Mouse (Mus musculus) midbrain, embryonic 10.5 days (tissue): ENCODE measurements around the gene Irf5. TPM values are rescaled to one million over a fixed set of nuclear protein-coding genes. Genes with fewer than 3 reads are reported as not detected.
"Not testable (repeated sequence)": the region's sequence is repeated elsewhere in the genome, so short reads cannot be mapped to it uniquely, and the experiment has no call there.

ENCODE experiments used
- DNase-seq: peaks from one replicate; pipeline ENCODE4 v3.0.0-alpha.2; 2017; ENCODE audit warnings: low spot score
- H3K27ac ChIP-seq: fragments of 300-500 bp; sonication (generic); replicated peaks from 2 replicates; pipeline ENCODE4 v1.5.1; 2016; ENCODE audit warnings: mild to moderate bottlenecking
- H3K27me3 ChIP-seq: fragments of 300-500 bp; sonication (generic); 2 replicates; pipeline ENCODE4 v1.6.1; 2016; ENCODE audit warnings: low read depth, mild to moderate bottlenecking; ENCODE audit not compliant: poor library complexity, severe bottlenecking
- H3K36me3 ChIP-seq: fragments of 300-500 bp; sonication (generic); 2 replicates; pipeline ENCODE4 v1.6.1; 2016; ENCODE audit warnings: mild to moderate bottlenecking, moderate library complexity
- H3K4me1 ChIP-seq: fragments of 300-500 bp; sonication (generic); 2 replicates; pipeline ENCODE4 v1.6.1; 2016
- H3K4me3 ChIP-seq: fragments of 300-500 bp; sonication (generic); 2 replicates; pipeline ENCODE4 v1.5.1; 2016; ENCODE audit warnings: mild to moderate bottlenecking, moderate library complexity
- H3K9me3 ChIP-seq: fragments of 300-500 bp; sonication (generic); replicated peaks from 2 replicates; pipeline ENCODE4 v1.6.1; 2016; ENCODE audit warnings: mild to moderate bottlenecking
- WGBS: fragments of 180-500 bp; shearing (Covaris S2); methylation state at CpG from one replicate; pipeline ENCODE4 v1.1.7; 2016; 5-methylcytosine and 5-hydroxymethylcytosine counted together
- polyA plus RNA-seq: library from polyadenylated mRNA; unstranded; fragments of >200 nt; fragmentation: Nextera tagmentation; extraction: Ambion mirVana; gene quantifications from 2 replicates; pipeline ENCODE4 v1.2.1, GENCODE M21; 2016

Gene Irf5
- polyA plus RNA-seq, 1 experiment from 2014 or later, result 2.2 TPM

GRCm38 (mm10) chr6:29529444-29529820 is 3.0 kb downstream of the Irf5 start:
- DNase-seq, result no peak
- WGBS, result 23% methylated on average over 2 of the region's 2 CpGs
- Histone ChIP-seq H3K4me1 (peaks cover 31% of the 10 kb centered on the region), H3K27ac (no peak overlapping the region), H3K36me3 (no peaks in the 10 kb centered on the region), H3K9me3 (no peaks in the 10 kb centered on the region), H3K27me3 (peaks cover 71% of the 10 kb centered on the region), H3K4me3 (no peak overlapping the region)

- H3K27ac ChIP-seq, result no peak overlapping the region
- H3K9me3 ChIP-seq, result no peaks in the 10 kb centered on the region
- peaks cover 65% of the 10 kb centered on the region for H3K27me3 ChIP-seq
- H3K4me3 ChIP-seq, result no peak overlapping the region
- 67% methylated on average over 4 of the region's 4 CpGs for WGBS
- DNase-seq, result no peak
- H3K4me1 ChIP-seq, result peaks cover 31% of the 10 kb centered on the region
- no peaks in the 10 kb centered on the region for H3K36me3 ChIP-seq
Measured at GRCm38 (mm10) chr6:29530050-29530449, 3.6 kb downstream of the Irf5 start.

DNA sequence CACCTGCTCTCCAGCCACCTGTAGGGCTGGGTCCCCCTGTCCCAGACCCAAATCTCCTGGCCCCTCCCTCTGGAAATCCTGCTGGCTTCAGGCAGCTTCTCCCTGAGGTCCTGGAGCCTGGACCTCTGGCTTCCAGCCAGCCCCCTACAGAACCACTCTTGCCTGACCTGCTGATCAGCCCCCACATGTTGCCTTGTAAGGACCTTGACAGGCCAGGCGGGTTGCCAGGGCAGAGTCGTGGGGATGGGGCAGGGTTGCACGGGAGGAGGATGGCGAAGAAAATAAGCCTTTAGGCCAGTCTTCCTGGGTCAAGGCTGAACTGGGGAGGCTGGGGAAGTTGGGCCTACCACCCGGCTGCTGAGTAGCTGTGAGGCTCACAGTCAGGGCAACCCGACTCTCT is 8.9 kb downstream of the Irf5 start:
- Histone ChIP-seq H3K4me3 (no peak overlapping the region), H3K4me1 (no peaks in the 10 kb centered on the region), H3K9me3 (no peaks in the 10 kb centered on the region), H3K36me3 (peaks cover 22% of the 10 kb centered on the region), H3K27me3 (peaks cover 12% of the 10 kb centered on the region), H3K27ac (no peak overlapping the region)
- no peak for DNase-seq
- WGBS, result 75% methylated on average over 6 of the region's 6 CpGs

DNA sequence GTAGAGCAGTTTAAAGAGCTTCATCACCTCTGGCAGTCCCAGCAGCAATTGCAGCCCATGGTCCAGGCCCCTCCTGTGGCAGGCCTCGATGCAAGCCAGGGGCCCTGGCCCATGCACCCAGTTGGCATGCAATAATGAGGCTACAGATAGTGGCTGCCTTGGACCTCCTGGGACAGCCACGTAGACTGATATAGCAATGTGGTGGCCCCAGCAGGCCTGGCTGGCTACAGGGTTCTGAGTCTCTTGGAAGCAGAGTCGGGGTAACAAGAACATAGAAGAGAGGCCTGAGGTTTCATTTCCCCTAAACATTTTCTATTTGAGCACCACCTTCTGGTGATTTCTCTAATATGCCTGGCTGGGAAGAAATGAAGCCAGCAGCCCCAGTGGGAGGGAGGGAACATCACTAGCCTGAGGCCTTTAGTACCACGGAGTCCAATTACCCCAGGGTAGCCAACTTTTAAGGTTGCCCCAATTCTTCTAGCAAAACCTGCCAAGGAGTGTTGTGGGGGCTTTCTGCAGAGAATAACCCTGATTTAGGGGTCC is 10.3 kb downstream of the Irf5 start:
- Histone ChIP-seq H3K4me1 (no peaks in the 10 kb centered on the region), H3K27ac (no peak overlapping the region), H3K9me3 (no peaks in the 10 kb centered on the region), H3K4me3 (no peak overlapping the region), H3K27me3 (no peaks in the 10 kb centered on the region), H3K36me3 (peaks cover 33% of the 10 kb centered on the region)
- WGBS, result 82% methylated on average over 4 of the region's 4 CpGs
- DNase-seq, result no peak

GRCm38 (mm10) chr6:29537221-29537620 is 10.8 kb downstream of the Irf5 start:
- Histone ChIP-seq H3K36me3 (peaks cover 38% of the 10 kb centered on the region), H3K27me3 (no peaks in the 10 kb centered on the region)
- WGBS, result 83% methylated on average over 3 of the region's 3 CpGs

GRCm38 (mm10) chr6:29539502-29539901 is 13.1 kb downstream of the Irf5 start:
- no peaks in the 10 kb centered on the region for H3K27me3 ChIP-seq
- H3K4me3 ChIP-seq, result no peak overlapping the region
- peaks cover 61% of the 10 kb centered on the region for H3K36me3 ChIP-seq
- 94% methylated on average over 8 of the region's 8 CpGs for WGBS
- H3K4me1 ChIP-seq, result no peaks in the 10 kb centered on the region
- H3K27ac ChIP-seq, result no peak overlapping the region
- H3K9me3 ChIP-seq, result no peaks in the 10 kb centered on the region
- DNase-seq, result no peak

More at GRCm38 (mm10) chr6:29537221-29537620, 10.8 kb downstream of the Irf5 start:
- H3K27ac ChIP-seq, result no peak overlapping the region
- no peaks in the 10 kb centered on the region for H3K4me1 ChIP-seq
- no peak for DNase-seq
- no peaks in the 10 kb centered on the region for H3K9me3 ChIP-seq
- H3K4me3 ChIP-seq, result no peak overlapping the region

DNA sequence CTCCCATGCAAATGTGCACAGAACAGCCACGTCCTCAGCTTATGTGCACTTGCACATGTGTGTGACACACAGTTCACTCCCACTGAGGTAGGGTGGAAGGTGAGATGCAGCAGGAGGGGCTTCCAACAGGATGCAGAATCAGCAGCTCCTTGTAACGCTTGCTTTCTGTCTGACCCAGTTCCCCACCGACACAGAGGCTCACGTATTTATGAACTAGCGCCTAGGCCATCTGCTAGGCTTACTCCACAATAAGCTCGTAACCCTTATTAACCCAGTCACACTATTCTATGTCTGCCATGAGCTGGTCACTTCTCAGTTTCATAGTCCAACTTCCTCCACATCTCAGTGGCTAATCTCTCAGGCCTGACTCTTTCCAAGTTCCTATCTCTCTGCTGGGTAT is 13.8 kb downstream of the Irf5 start:
- Histone ChIP-seq H3K36me3 (peaks cover 68% of the 10 kb centered on the region), H3K4me1 (no peaks in the 10 kb centered on the region), H3K4me3 (no peak overlapping the region), H3K27me3 (no peaks in the 10 kb centered on the region), H3K27ac (no peak overlapping the region), H3K9me3 (peaks cover 3% of the 10 kb centered on the region; the same call in 1 of the 2 replicates)
- 95% methylated on average over 6 of the region's 6 CpGs for WGBS
- DNase-seq, result no peak

DNA sequence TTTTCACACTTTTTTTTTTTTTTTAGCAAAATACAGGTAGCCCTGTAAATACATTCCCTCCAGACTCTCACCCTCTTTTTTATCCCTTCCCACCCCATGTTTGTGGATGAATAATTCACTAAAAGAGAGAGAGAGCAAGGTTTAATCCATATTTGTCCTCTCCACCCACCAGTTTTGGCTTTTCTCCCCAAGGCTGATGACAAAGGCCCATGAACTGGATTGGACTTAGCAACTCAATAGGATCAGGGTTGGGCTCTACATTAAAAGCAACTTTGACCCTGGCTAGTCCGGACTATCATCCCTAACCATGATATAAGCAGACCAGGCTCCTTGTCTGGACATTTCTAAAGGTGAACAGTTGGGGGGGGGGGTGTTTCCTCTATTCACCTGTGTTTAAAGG is 14.5 kb downstream of the Irf5 start:
- Histone ChIP-seq H3K27me3 (no peaks in the 10 kb centered on the region), H3K4me1 (no peaks in the 10 kb centered on the region), H3K27ac (no peak overlapping the region), H3K4me3 (no peak overlapping the region), H3K36me3 (peaks cover 75% of the 10 kb centered on the region), H3K9me3 (peaks cover 4% of the 10 kb centered on the region; the same call in 1 of the 2 replicates)
- WGBS, result 90% methylated on average over 1 of the region's 1 CpGs
- no peak for DNase-seq

- Histone ChIP-seq H3K4me3 (no peak overlapping the region), H3K27me3 (no peaks in the 10 kb centered on the region), H3K36me3 (peaks cover 97% of the 10 kb centered on the region), H3K9me3 (peaks cover 4% of the 10 kb centered on the region; the same call in 1 of the 2 replicates), H3K27ac (no peak overlapping the region), H3K4me1 (no peaks in the 10 kb centered on the region)
- DNase-seq, result no peak
- 96% methylated on average over 2 of the region's 2 CpGs for WGBS
Measured at GRCm38 (mm10) chr6:29545611-29546010, 19.2 kb downstream of the Irf5 start.

GRCm38 (mm10) chr6:29547582-29547981 is 21.2 kb downstream of the Irf5 start:
- Histone ChIP-seq H3K9me3 (peaks cover 4% of the 10 kb centered on the region; the same call in 1 of the 2 replicates), H3K4me1 (no peaks in the 10 kb centered on the region), H3K36me3 (peaks cover 99% of the 10 kb centered on the region)

DNA sequence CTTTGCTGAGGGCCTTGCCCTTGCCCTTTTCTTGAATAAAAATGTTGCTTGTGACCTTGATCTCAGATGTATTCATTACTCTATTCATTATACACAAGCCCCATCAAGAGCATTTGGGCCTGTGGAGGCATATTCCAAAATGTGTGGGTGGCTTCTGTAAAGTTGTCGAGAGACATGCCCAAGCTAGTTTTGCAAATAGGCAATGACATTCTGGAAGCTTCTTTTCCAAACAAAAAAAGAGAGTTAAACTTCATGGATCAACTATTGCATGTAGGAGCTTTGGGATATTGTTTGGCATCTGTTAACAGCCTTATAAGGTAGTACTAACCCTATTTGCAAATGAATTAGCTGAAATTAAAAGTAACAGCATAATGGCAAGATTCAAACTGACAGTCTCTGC is 21.7 kb downstream of the Irf5 start:
- Histone ChIP-seq H3K27ac (no peak overlapping the region), H3K36me3 (peaks cover 99% of the 10 kb centered on the region), H3K27me3 (no peaks in the 10 kb centered on the region), H3K9me3 (peaks cover 4% of the 10 kb centered on the region; the same call in 1 of the 2 replicates), H3K4me1 (no peaks in the 10 kb centered on the region), H3K4me3 (no peak overlapping the region)
- 100% methylated on average over 1 of the region's 1 CpGs for WGBS
- DNase-seq, result no peak

More at GRCm38 (mm10) chr6:29547582-29547981, 21.2 kb downstream of the Irf5 start:
- DNase-seq, result no peak
- Histone ChIP-seq H3K27ac (no peak overlapping the region), H3K27me3 (no peaks in the 10 kb centered on the region), H3K4me3 (no peak overlapping the region)

GRCm38 (mm10) chr6:29552526-29552925 is 26.1 kb downstream of the Irf5 start:
- peaks cover 99% of the 10 kb centered on the region for H3K36me3 ChIP-seq
- H3K9me3 ChIP-seq, result no peaks in the 10 kb centered on the region
- WGBS, result 93% methylated on average over 2 of the region's 2 CpGs

DNA sequence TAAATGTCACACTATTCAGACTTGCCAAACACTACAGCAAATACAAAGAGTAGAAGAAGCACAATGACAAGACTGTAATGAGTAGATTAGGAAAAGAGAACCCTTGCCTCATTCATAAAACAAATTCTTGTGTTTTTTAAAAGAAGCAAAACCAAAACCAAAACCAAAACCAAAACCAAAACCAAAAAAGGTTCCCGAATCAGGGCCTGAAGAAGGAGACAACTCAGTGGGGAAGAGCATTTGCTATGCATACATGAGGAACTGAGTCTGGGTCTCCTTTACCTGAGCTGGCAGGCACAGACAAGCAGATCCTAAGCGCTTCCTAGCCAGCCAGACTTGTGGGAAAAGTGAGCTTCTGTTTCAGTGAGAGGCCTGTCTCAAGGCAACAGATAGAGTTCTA is 30.7 kb downstream of the Irf5 start:
- Histone ChIP-seq H3K27ac (no peak overlapping the region), H3K4me1 (no peaks in the 10 kb centered on the region), H3K9me3 (no peaks in the 10 kb centered on the region), H3K27me3 (no peaks in the 10 kb centered on the region), H3K36me3 (peaks cover 99% of the 10 kb centered on the region), H3K4me3 (no peak overlapping the region)
- WGBS, result 97% methylated on average over 2 of the region's 2 CpGs
- no peak for DNase-seq

More at GRCm38 (mm10) chr6:29552526-29552925, 26.1 kb downstream of the Irf5 start:
- no peak for DNase-seq
- Histone ChIP-seq H3K27ac (no peak overlapping the region), H3K4me3 (no peak overlapping the region), H3K4me1 (no peaks in the 10 kb centered on the region), H3K27me3 (no peaks in the 10 kb centered on the region)

GRCm38 (mm10) chr6:29576388-29576787 is 50.0 kb downstream of the Irf5 start:
- not testable (repeated sequence) for DNase-seq, H3K9me3 ChIP-seq
- 84% methylated on average over 3 of the region's 3 CpGs for WGBS

More at GRCm38 (mm10) chr6:29576388-29576787, 50.0 kb downstream of the Irf5 start:
- H3K27ac ChIP-seq, H3K4me3 ChIP-seq, H3K27me3 ChIP-seq, H3K4me1 ChIP-seq: not testable (repeated sequence)
- H3K36me3 ChIP-seq, result peaks cover 100% of the 10 kb centered on the region
